In the genomic region with DNA sequence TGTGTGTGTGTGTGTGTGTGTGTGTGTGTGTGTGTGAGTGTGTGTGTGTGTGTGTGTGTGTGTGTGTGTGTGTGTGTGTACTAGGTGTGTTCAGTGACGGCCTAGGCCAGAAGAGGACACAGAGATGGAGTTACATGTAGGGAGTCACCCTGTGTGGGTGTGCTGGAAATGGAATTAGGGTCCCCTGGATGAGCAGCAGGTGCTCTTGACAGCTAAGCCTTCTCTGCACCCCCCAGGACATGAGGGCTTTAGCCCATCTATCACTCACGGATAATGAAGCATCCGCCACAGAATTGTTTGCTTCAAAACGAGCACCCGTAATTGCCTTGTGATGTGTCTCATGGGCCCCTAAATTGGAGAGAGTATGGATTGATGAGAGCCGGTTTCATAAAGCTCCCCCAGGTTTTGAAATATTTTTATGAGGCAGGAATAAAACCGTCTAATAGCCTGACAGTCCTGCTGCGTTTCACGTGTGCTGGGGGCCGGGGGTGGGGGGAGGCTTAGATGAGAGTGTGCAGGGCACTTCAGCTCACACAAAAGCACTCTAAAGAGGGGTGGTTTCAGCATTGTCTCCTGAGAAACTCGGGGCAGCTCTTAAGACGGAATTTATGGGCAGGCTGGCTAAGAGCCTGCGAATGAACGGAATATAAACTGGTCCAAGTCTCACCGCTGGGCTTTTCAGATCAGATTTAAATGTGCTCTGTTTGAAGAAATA, we compare ENCODE assay signal across 21 mouse cellular contexts. TPM values are rescaled to one million over a fixed set of nuclear protein-coding genes. Genes with fewer than 3 reads are reported as not detected.
DNase-seq lines count a peak whose midpoint lies in the region; ATAC-seq lines count a peak whose summit lies in the region.
"Had no signal": no experiment of that assay in that cellular context is flagged by ENCODE, and none has a peak within 500 bp of the region (broad histone marks: within the 10 kb centered on the region; RNA-seq: fewer than 3 reads in every experiment).

No protein-coding gene starts in this region.

- no peak overlapping the region for H3K4me3 ChIP-seq in hindbrain, embryonic 10.5 days
- no peak overlapping the region for H3K4me3 ChIP-seq in hindbrain, embryonic 16.5 days (ENCODE audit: low read length)
- no peak overlapping the region for H3K4me3 ChIP-seq in hindbrain, embryonic 13.5 days
- no peak overlapping the region for H3K4me3 ChIP-seq in midbrain, embryonic 11.5 days (ENCODE audit: low read depth, low read length)
- no peak overlapping the region for H3K4me3 ChIP-seq in neural tube, embryonic 13.5 days
- no peak overlapping the region for H3K4me3 ChIP-seq in kidney, embryonic 16.5 days (ENCODE audit: low read length)
- H3K4me3 ChIP-seq: heart, adult 2 months; heart, embryonic 15.5 days; liver, embryonic 12.5 days; myocyte had no signal

- no peak; the same call in 1 of the 2 replicates for ATAC-seq in hindbrain, embryonic 16.5 days
- ATAC-seq in hindbrain, embryonic 13.5 days (ENCODE audit: low FRiP score) = peak; percentile 34; the same call in 1 of the 2 replicates
- no peak for ATAC-seq in midbrain, embryonic 11.5 days (ENCODE audit: low FRiP score)
- peak; percentile 68 for ATAC-seq in neural tube, embryonic 13.5 days (ENCODE audit: low read depth)
- no peak for ATAC-seq in kidney, embryonic 16.5 days (ENCODE audit: low FRiP score, low TSS enrichment)

- H3K27ac ChIP-seq in hindbrain, embryonic 10.5 days = 0 out of 2 replicates have a peak overlapping the region, but pooled peaks have one; percentile 43
- no peak overlapping the region for H3K27ac ChIP-seq in hindbrain, embryonic 16.5 days (ENCODE audit: low read depth, low read length)
- no peak overlapping the region for H3K27ac ChIP-seq in hindbrain, embryonic 13.5 days
- H3K27ac ChIP-seq in midbrain, embryonic 11.5 days (ENCODE audit: low read depth, low read length) = peak overlapping the region; percentile 37
- peak overlapping the region; percentile 61 for H3K27ac ChIP-seq in neural tube, embryonic 13.5 days (replicated peaks)
- H3K27ac ChIP-seq in kidney, embryonic 16.5 days (ENCODE audit: low read length) = no peak overlapping the region
- H3K27ac ChIP-seq: heart, adult 2 months; heart, embryonic 15.5 days; liver, embryonic 12.5 days; macrophage had no signal

- WGBS in hindbrain, embryonic 10.5 days = 62% methylated on average over 15 of the region's 15 CpGs
- 34% methylated on average over 15 of the region's 15 CpGs for WGBS in hindbrain, embryonic 16.5 days
- WGBS in hindbrain, embryonic 13.5 days = 29% methylated on average over 15 of the region's 15 CpGs
- WGBS in midbrain, embryonic 11.5 days = 50% methylated on average over 15 of the region's 15 CpGs
- 14% methylated on average over 15 of the region's 15 CpGs for WGBS in neural tube, embryonic 13.5 days
- WGBS in kidney, embryonic 16.5 days = 40% methylated on average over 15 of the region's 15 CpGs

- no peak overlapping the region for H3K4me2 ChIP-seq in hindbrain, embryonic 16.5 days (ENCODE audit: low read length)
- no peak overlapping the region for H3K4me2 ChIP-seq in hindbrain, embryonic 13.5 days
- H3K4me2 ChIP-seq in midbrain, embryonic 11.5 days = peak overlapping the region; percentile 6; the same call in 1 of the 2 replicates
- H3K4me2 ChIP-seq in neural tube, embryonic 13.5 days = peak overlapping the region; percentile 24; the same call in 1 of the 2 replicates
- no peak overlapping the region for H3K4me2 ChIP-seq in kidney, embryonic 16.5 days (replicated peaks; ENCODE audit: low read depth, low read length)
- H3K4me2 ChIP-seq: heart, embryonic 15.5 days; liver, embryonic 12.5 days; lung, embryonic 14.5 days had no signal

- H3K4me1 ChIP-seq in hindbrain, embryonic 10.5 days (replicated peaks) = peaks cover 28% of the 10 kb centered on the region
- H3K4me1 ChIP-seq in hindbrain, embryonic 16.5 days (ENCODE audit: control insufficient read depth, insufficient read depth, low read depth, low read length) = peaks cover 2% of the 10 kb centered on the region; the same call in 1 of the 2 replicates
- peaks cover 40% of the 10 kb centered on the region for H3K4me1 ChIP-seq in hindbrain, embryonic 13.5 days (replicated peaks)
- peaks cover 9% of the 10 kb centered on the region for H3K4me1 ChIP-seq in midbrain, embryonic 11.5 days (ENCODE audit: control insufficient read depth, insufficient read depth, low read length)
- H3K4me1 ChIP-seq in neural tube, embryonic 13.5 days (replicated peaks) = peaks cover 52% of the 10 kb centered on the region
- peaks cover 9% of the 10 kb centered on the region; the same call in 1 of the 2 replicates for H3K4me1 ChIP-seq in kidney, embryonic 16.5 days (ENCODE audit: insufficient read depth, low read length)

- H3K9me3 ChIP-seq in hindbrain, embryonic 10.5 days = no peaks in the 10 kb centered on the region
- no peaks in the 10 kb centered on the region for H3K9me3 ChIP-seq in hindbrain, embryonic 16.5 days (ENCODE audit: control insufficient read depth, low read length)
- H3K9me3 ChIP-seq in hindbrain, embryonic 13.5 days = no peaks in the 10 kb centered on the region
- H3K9me3 ChIP-seq in midbrain, embryonic 11.5 days (ENCODE audit: control insufficient read depth, low read length) = no peaks in the 10 kb centered on the region
- no peaks in the 10 kb centered on the region for H3K9me3 ChIP-seq in neural tube, embryonic 13.5 days
- H3K9me3 ChIP-seq in kidney, embryonic 16.5 days (ENCODE audit: low read length) = no peaks in the 10 kb centered on the region
- H3K9me3 ChIP-seq: heart, embryonic 15.5 days; liver, embryonic 12.5 days had no signal

- H3K27me3 ChIP-seq in hindbrain, embryonic 10.5 days (ENCODE audit: insufficient read depth, poor library complexity, severe bottlenecking) = no peaks in the 10 kb centered on the region; the same call in 1 of the 2 replicates
- H3K27me3 ChIP-seq in hindbrain, embryonic 16.5 days (replicated peaks; ENCODE audit: control insufficient read depth, insufficient read depth, low read length) = no peaks in the 10 kb centered on the region; the same call in 1 of the 2 replicates
- H3K27me3 ChIP-seq in hindbrain, embryonic 13.5 days = 0 out of 2 replicates have a peak, but pooled peaks cover 5% of the 10 kb centered on the region
- H3K27me3 ChIP-seq in midbrain, embryonic 11.5 days (ENCODE audit: control insufficient read depth, insufficient read depth, low read length) = no peaks in the 10 kb centered on the region
- H3K27me3 ChIP-seq in neural tube, embryonic 13.5 days = peaks cover 44% of the 10 kb centered on the region
- H3K27me3 ChIP-seq in kidney, embryonic 16.5 days (ENCODE audit: insufficient read depth, low read length) = no peaks in the 10 kb centered on the region
- H3K27me3 ChIP-seq: heart, embryonic 15.5 days; liver, embryonic 12.5 days had no signal

- no peak overlapping the region for H3K9ac ChIP-seq in hindbrain, embryonic 16.5 days (ENCODE audit: low read depth, low read length)
- no peak overlapping the region for H3K9ac ChIP-seq in hindbrain, embryonic 13.5 days
- peak overlapping the region; percentile 25; the same call in 1 of the 2 replicates for H3K9ac ChIP-seq in midbrain, embryonic 11.5 days (ENCODE audit: low read length)
- H3K9ac ChIP-seq in neural tube, embryonic 13.5 days = no peak overlapping the region
- no peak overlapping the region for H3K9ac ChIP-seq in kidney, embryonic 16.5 days (replicated peaks; ENCODE audit: low read length)
- H3K9ac ChIP-seq: heart, embryonic 15.5 days; liver, embryonic 12.5 days; lung, embryonic 14.5 days had no signal

- DNase-seq in hindbrain, embryonic 10.5 days (ENCODE audit: low spot score) = no peak
- no peak for DNase-seq in midbrain, embryonic 11.5 days (ENCODE audit: low spot score, missing footprints)
- no peak for DNase-seq in kidney, postnatal 14 days
- DNase-seq in right cerebral cortex, postnatal 25 days = no peak
- DNase-seq: adrenal gland, postnatal 36 days; cerebellum, adult 8-10 months; heart, adult 2 months; kidney, adult 11 months; kidney, postnatal 25 days; lung, embryonic 14.5 days; right cerebral cortex, postnatal 4 days; thymus, postnatal 25 days had no signal

- no peaks in the 10 kb centered on the region for H3K36me3 ChIP-seq in hindbrain, embryonic 10.5 days
- no peaks in the 10 kb centered on the region; the same call in 1 of the 2 replicates for H3K36me3 ChIP-seq in hindbrain, embryonic 16.5 days (ENCODE audit: control insufficient read depth, insufficient read depth, low read length)
- H3K36me3 ChIP-seq in hindbrain, embryonic 13.5 days = peaks cover 19% of the 10 kb centered on the region
- no peaks in the 10 kb centered on the region for H3K36me3 ChIP-seq in midbrain, embryonic 11.5 days (ENCODE audit: control insufficient read depth, insufficient read depth, low read length)
- H3K36me3 ChIP-seq in neural tube, embryonic 13.5 days = no peaks in the 10 kb centered on the region
- no peaks in the 10 kb centered on the region for H3K36me3 ChIP-seq in kidney, embryonic 16.5 days (ENCODE audit: insufficient read depth, low read length)
- H3K36me3 ChIP-seq: heart, embryonic 15.5 days; liver, embryonic 12.5 days had no signal

RNA-seq across cellular contexts. Expression of gene Pcnx2, which starts 54.8 kb away (rescaled TPM):
- 0.39 and 0.52 TPM in 2 replicates for polyA plus RNA-seq in hindbrain, embryonic 10.5 days (2016; fragmentation: Nextera tagmentation; extraction: Ambion mirVana)
- 4.1 and 5.9 TPM in 2 replicates for polyA plus RNA-seq in hindbrain, embryonic 16.5 days (2015; fragmentation: Nextera tagmentation; extraction: Ambion mirVana)
- polyA plus RNA-seq in hindbrain, embryonic 13.5 days (2015; fragmentation: Nextera tagmentation; extraction: Ambion mirVana) = 3.3 and 4.6 TPM in 2 replicates
- 0.40 and 0.74 TPM in 2 replicates for polyA plus RNA-seq in midbrain, embryonic 11.5 days (2014; fragmentation: Nextera tagmentation; extraction: Ambion mirVana)
- polyA plus RNA-seq in neural tube, embryonic 13.5 days (2015; fragmentation: Nextera tagmentation; extraction: Ambion mirVana) = 2.8 and 3.7 TPM in 2 replicates
- 0.27 and 0.49 TPM in 2 replicates for polyA plus RNA-seq in kidney, embryonic 16.5 days (2015; fragmentation: Nextera tagmentation; extraction: Ambion mirVana)
- polyA plus RNA-seq: C2C12; lung, embryonic 14.5 days; macrophage had no signal

Comparison
In these comparisons a context has a peak if more than half of its experiments do, and no peak if none do; other contexts are left out.
1. H3K27ac ChIP-seq: peak in hindbrain, embryonic 10.5 days (single experiment), midbrain, embryonic 11.5 days (single experiment) and neural tube, embryonic 13.5 days (single experiment); none in hindbrain, embryonic 16.5 days (single experiment), hindbrain, embryonic 13.5 days (single experiment) and kidney, embryonic 16.5 days (single experiment).
2. ATAC-seq: peak in hindbrain, embryonic 13.5 days (single experiment) and neural tube, embryonic 13.5 days (single experiment); none in hindbrain, embryonic 16.5 days (single experiment), midbrain, embryonic 11.5 days (single experiment) and kidney, embryonic 16.5 days (single experiment).
3. H3K4me2 ChIP-seq: peak in midbrain, embryonic 11.5 days (single experiment) and neural tube, embryonic 13.5 days (single experiment); none in hindbrain, embryonic 16.5 days (single experiment), hindbrain, embryonic 13.5 days (single experiment) and kidney, embryonic 16.5 days (single experiment).